Mouse (Mus musculus): ENCODE results near the gene P2rx4. TPM values are rescaled to one million over a fixed set of nuclear protein-coding genes. Genes with fewer than 3 reads are reported as not detected.

Gene P2rx4
- total RNA-seq, 2 experiments from 2014 or later, result 2.8 to 4.4 TPM

DNA sequence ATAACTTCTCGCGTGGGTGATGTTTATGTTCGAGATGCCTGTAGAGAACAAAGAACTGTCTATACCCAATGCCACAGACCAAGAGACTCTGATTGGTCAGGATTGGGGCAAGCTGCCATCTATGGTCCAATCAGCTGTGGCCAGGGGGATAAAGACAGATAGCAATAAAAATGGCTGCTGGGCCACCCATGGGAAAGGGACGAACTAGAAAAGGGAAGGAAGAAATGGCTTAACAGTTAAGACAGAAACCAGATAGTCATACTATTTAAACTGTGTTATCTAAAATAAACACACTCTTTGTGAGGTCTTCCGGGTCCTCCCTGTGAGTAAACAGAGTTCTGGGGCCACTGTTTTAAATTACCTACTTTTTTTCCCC lies 6.5 kb upstream of the P2rx4 start:
- DNase-seq, result no peak
- intact Hi-C loops (cut with DNase I), result no loop called here

DNA sequence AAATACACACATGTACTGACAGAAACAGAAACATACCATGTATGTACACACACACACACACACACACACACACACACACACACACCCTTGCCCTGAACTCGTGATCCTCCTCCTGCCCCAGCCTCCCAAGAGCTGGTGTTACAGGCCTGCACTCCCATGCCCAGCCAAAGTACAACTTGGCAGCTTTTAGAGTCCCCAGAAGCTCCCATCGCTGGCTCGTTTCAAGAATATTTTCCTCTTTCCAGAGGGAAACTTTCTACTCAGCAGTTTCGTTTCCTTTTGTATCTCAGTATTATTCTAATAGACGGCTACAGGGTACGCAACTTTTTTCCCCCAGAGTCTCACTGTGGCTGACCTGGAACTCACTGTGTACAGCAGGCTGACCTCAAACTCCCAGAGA lies 5.2 kb upstream of the P2rx4 start:
- DNase-seq, result no peak
- intact Hi-C loops (cut with DNase I), result no loop called here

DNA sequence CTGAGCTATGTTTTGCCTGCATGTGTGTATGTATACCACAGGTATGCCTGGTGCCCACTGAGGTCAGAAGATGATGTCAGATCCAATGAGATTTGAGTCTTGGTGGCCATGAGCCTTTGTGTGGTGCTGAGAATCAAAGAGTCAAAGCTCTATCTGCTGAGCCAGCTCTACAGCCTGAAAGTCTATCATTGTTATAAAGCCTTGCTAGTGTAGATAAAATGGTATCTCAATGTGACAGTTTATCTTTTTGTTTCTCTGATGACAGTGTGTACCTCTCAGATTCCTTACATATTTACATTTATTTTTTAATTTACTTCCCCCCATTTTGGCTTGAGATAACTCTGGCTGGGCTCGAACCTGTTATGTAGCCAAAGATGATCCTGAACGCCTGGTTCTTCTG lies 3.8 kb upstream of the P2rx4 start:
- no peak for DNase-seq
- intact Hi-C loops (cut with DNase I), result no loop called here

DNA sequence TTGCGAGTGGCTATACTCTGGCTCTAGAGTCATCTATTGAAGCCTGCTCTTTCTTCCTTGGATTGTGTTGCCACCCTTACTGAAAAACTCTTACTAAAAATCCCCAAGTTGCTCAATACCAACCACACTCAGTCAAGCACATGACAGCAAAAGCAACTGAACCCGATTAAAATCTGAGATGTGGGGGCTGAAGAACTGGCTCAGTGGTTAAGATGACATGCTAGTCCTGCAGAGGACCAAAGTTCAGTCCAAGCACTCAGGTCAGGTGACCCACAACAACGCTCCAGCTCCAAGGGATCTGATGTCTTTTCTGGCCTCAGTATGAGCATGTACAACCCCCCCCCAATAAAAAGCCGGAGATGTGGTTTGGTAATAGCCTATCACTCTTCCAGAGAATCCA lies 2.8 kb upstream of the P2rx4 start:
- intact Hi-C loops (cut with DNase I), result no loop called here
- no peak for DNase-seq

DNA sequence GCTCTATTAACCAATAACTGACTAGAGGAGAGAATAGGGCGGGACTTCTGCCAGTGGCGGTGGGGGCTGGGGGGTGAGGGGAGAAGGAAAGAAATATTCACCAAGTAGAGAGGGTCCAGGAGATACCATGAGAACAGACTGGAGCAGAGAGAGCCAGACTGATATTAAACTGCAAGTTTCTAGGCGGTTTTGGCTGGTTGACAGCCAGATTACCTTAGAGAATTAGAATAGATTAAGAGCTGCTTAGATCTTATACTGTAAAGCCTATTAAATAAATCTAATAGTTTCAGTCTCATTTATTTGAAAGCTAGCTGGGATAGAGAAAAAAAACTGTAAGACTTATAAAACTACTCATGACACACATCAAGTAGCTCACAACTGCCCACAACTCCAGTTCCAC lies 2.2 kb upstream of the P2rx4 start:
- intact Hi-C loops (cut with DNase I), result no loop called here
- no peak for DNase-seq

DNA sequence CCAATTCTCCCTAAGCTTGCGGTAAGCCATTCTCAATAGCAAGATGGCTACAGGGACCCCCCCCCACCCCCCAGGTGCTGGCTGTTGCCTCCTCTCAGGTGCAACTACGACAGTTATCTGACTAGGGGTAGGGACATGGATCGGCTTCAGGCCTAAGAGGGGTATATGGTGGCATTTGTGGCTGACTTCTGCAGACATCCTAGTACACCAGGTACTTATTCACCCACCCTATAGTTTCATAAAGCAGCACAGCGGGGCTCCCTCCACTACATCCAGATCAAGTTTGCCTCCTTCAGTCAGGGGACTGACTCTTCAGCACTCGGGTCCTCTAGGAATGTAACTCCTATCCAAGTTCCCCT lies 448 bp upstream of the P2rx4 start:
- DNase-seq, result no peak
- intact Hi-C loops (cut with DNase I), result no loop called here

DNA sequence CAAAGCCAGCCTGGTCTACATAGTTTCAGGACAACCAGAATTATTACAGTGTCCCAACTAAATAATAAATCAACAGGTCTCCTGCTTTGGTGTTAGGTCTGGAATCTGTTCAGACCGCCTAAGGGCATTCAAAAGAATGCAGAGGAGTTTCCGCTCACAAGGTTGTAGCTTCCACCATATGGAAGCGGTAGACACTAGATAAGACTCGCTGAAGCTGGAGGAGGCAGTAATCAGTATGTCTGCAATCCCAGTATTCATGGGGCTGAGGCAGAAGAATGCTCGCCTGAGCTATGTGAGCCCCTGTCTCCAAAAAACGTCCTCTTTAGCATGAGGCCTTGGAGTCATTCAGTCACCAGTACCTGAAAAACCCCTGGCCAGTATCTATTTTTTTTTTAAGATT lies 1.5 kb downstream of the P2rx4 start:
- intact Hi-C loops (cut with DNase I), result no loop called here
- DNase-seq, result no peak

DNA sequence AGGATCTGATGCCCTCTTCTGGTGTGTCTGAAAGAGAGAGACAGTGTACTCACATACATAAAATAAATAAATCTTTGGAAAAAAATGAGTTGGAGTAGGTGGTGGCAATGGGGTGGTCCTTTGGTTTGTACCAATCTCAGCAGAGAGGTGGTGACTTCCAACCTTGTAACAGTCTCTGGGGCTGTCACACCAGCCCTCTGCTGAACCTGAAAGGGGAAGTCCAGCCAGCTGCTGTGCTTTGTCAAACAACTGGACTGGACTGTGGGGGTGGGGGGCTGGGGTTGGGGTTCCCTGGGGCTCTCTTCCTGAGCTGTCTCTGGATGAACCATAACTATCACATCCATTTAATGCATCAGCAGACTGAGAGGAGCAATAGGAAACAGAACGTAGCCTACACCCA lies 8.4 kb downstream of the P2rx4 start:
- no peak for DNase-seq
- intact Hi-C loops (cut with DNase I), result no loop called here

DNA sequence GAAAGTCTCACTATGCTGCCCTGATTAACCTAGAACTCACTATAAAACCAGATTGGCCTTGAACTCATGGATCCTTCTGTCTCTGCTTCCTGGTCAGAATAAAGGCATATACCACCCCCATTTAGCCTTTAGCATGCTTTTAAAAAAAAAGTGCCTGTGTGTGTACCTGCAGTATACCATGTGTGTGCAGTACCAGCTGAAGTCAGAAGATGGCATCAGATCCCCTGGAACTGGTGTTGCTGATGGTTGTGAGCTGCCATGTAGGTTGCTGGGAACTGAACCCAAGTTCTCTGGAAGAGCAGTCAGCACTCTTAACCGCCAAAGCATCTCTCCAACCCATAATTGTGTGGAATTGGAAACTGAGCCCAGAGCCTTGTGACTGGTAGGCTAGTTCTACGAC lies 9.4 kb downstream of the P2rx4 start:
- intact Hi-C loops (cut with DNase I), result no loop called here
- no peak for DNase-seq

DNA sequence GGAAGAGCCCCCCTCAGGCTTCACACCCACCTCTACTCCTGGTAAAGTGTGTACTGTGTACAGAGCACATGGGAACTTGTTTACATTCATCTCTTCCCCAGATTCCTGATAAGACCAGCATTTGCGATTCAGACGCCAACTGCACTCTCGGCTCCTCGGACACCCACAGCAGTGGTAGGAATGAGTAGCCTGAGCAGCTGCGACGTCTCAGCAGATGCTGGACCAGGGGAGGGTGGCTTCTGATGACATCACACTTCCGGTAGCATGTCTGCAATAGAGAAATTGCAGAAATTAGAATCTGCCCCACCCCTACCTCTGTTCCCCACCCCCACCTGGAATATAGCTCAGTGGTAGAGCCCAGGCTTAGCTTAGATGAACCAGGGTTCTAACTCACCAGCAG lies 11.1 kb downstream of the P2rx4 start:
- intact Hi-C loops (cut with DNase I), result no loop called here
- DNase-seq, result no peak

DNA sequence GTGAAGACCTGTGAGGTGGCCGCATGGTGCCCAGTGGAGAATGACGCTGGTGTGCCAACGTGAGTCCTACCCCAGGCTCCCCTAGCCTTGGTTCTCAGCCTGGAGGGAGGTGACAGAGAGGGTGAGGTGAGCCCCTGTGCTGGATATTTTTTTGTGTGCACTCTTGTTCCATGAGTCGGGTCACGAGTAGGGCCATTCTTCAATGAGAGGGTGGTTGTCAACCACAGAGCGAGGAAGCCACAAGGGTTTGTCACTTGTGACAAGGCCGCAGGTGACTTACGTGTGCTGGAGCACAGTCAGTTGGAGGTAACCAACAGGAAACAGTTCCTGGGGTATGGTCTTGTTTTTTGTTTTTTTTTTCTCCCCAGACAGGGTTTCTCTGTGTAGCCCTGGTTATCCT lies 11.8 kb downstream of the P2rx4 start:
- no peak for DNase-seq
- intact Hi-C loops (cut with DNase I), result no loop called here

DNA sequence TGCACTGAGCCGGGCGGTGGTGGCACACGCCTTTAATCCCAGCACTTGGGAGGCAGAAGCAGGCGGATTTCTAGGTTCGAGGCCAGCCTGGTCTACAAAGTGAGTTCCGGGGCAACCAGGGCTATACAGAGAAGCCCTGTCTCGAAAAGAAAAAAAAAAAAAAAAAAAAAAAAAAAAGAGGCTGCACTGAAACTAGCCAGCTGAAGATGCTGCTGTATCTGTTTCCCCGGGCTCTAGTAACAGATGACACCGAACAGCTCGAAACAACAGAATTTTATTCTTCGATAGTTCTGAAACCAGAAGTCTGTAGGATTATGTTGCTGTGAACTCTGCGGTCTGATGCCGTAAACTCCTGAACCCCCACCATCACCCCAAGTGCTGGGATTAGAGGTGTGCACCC lies 18.1 kb downstream of the P2rx4 start:
- intact Hi-C loops (cut with DNase I), result loop anchor here (5.0 kb wide), 2 partner anchors 98 to 323 kb away; no protein-coding TSS in a partner anchor
- DNase-seq, result no peak

DNA sequence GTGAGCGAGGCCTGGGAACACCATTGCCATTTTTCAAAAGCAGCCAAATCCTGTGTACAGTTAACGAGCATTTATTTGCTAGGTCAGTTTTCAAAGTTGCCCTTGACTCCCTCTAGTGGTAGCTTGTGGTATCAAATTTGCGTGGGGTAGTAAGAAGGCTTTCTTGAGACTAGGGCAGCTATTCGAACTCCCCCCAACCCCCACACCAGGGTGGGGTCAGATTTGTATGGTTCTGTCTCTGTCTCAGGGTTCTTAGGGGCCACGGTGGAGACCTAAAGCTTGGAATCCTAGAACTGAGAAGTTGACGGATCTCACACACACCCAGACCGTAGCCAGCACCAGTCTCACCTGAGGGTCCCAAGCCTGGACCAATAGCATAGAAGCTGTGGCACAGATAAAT lies 18.7 kb downstream of the P2rx4 start:
- peak in 1 of 2 experiments; percentile 29 for DNase-seq
- intact Hi-C loops (cut with DNase I), result loop anchor here (5.0 kb wide), 2 partner anchors 99 to 324 kb away; no protein-coding TSS in a partner anchor

DNA sequence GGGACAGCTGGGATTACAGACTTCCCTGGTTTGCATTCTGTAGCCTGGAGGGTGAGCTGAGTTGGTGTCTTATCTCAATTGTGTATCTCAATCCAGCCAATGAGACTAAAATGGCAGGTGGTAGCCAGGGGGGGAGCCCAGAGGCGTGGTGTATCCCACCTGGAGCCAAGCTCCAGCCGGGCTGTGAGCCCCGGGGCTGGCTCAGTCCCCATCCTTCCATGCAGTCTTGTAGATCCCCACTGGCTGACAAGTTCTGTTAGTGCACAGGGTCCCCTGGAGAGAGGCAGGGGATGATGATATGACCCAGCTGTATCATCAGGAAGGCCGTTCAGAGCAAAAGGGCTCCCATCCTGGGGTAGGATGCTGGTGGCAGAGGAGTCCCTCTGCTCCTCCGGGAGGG lies 19.3 kb downstream of the P2rx4 start:
- DNase-seq, result no peak
- intact Hi-C loops (cut with DNase I), result loop anchor here (5.0 kb wide), 2 partner anchors 99 to 324 kb away; no protein-coding TSS in a partner anchor

DNA sequence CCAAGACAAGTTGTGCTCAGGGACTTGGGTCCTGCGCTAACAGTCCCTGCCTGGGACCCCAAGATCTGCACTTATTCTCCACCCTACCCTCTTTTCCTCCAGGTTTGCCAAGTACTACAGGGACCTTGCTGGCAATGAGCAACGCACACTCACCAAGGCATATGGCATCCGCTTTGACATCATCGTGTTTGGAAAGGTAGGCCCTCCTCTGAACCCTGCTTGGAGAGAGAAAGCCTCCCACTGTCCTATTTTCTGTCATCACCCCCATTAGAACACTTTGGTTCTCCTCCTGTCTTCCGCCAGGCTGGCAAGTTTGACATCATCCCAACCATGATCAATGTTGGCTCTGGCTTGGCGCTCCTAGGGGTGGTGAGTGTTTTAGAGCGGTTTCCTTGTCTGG lies 19.8 kb downstream of the P2rx4 start:
- intact Hi-C loops (cut with DNase I), result loop anchor here (5.0 kb wide), 2 partner anchors 100 to 325 kb away; no protein-coding TSS in a partner anchor
- no peak for DNase-seq

DNA sequence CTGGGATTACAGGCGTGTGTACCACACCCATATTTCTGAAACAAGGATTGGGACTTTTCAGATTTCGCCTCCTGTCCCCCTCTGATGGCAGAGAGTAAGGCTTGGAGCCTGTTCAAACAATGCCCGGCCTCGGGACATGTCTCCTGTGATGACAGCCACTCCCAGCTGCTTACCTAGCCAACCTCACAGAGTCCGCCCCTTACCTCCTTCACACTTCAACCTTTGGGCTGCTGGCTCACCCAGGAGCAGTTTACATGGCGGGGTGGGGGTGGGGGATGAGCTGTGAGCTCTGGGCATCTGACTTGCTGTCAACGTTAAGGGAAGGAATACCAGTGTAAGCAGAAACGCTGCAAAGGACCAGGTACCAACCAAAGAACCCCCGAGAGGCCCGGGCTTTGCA lies 23.4 kb downstream of the P2rx4 start:
- intact Hi-C loops (cut with DNase I), result loop anchor here (5.0 kb wide), 1 partner anchor 318 kb away; no protein-coding TSS in a partner anchor
- no peak for DNase-seq

DNA sequence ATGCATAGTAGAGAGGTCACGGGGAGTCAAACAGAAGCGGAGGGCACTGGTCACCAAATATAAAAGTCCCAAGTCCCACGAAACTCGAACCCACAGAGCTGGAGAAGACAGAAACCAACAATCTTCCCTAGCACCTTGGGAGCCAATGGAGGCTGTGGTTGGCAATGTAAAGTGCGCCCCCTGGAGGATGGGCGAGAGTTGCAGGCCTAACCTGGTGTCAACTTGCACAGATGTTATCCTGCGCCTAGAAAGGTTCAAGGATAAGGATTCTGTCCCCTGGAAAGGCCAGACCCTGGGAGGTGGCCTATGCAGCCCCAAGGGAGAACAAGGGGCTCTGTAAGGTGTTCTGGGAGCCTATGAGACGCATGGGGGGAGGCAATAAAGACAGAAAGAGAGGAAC lies 24.0 kb downstream of the P2rx4 start:
- intact Hi-C loops (cut with DNase I), result loop anchor here (5.0 kb wide), 1 partner anchor 319 kb away; no protein-coding TSS in a partner anchor

DNA sequence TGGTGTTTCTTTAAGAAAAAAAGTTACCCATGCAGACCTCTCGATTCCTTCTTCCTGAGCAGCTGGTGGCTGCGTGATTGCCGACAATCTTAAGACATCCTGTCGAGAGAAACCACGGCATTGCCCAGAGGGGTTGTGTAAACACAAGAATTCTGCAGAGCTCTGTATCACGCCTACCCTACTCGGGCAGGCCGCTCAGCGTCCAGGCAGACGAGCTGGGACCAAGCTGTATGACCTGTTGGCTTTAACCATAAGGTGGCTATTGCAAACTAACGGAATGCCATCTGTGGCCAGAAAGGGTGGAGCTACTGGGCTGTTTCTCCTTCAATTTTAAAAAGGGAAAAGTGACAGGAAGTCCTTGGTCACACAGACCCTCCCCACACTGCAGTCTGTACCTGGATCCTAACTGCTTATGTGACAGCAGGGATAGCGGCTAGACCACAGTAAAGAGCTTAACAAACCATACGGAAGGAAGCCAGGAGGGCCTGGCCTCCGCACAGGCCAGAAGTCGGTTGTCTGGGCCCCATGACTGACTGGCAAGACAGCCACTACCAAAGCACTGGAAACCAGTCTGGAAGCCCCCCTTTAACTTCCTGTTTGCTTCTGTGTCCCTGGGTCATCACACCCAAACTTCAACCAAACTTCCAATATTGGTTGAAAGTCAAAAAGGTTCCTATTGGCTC lies 24.8 kb downstream of the P2rx4 start:
- intact Hi-C loops (cut with DNase I), result loop anchor here (5.0 kb wide), 1 partner anchor 320 kb away; no protein-coding TSS in a partner anchor
- no peak for DNase-seq

More for the DNA sequence above, 24.0 kb downstream of the P2rx4 start:
- peak; percentile 52 to 62 for DNase-seq

DNA sequence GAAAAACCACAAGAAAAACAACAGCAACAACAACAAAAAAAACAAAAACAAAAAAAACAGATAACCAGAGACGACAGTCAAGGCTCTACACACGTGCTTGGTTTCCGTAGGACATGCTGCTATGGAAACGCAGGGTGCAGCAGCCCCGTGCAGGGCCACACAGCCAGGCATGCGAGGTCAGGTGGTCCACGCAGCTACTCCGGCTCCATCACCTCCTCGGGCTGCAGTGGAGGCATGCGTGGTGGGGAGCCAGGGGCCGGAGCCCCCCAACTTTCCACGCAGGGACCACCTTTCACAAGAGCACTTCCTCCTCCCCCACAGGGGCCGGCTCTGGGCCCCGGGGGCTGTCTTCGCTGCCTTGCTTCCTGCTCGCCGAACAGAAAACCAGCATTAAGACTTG lies 26.5 kb downstream of the P2rx4 start:
- DNase-seq, result no peak
- intact Hi-C loops (cut with DNase I), result loop anchor here (5.0 kb wide), 1 partner anchor 322 kb away; no protein-coding TSS in a partner anchor

DNA sequence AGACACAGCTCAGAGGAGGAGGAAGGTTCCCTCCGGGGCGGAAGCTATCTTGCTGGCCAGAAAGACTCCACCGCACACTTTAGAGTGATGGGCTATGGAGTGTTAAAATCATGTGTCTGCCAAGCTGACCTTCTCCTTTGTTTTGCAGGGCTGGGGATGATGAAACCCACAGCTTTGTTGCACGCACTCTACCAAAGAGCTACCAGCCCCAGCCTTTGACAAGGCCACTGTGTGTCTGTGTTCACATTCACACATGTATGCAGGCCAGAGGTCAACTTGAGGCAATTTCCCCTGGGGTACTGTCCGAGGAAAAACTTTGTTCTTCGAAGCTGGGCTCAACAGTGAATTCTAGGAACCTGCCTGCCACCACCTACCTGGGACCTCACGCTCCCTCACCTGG lies 28.5 kb downstream of the P2rx4 start:
- DNase-seq, result no peak
- intact Hi-C loops (cut with DNase I), result no loop called here

DNA sequence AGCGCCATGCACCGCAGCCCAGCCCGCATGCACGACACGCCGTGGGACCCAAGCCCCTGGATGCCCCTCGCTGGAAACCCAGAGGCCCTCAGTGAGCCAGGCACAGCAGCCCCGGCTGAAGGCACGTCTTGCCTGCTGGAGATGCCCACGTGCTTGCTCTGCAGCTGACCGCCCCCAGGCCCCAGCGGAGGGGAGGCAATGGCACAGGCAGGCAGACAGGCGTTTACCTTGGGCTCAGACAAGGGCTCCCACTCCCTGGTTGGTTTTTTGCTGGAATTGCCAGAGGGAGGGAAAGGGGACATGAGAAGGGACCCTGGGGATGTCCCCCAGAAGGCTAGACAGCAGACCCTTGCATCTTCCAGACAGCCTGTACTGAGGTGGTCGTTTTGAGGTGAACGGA lies 29.4 kb downstream of the P2rx4 start:
- intact Hi-C loops (cut with DNase I), result no loop called here

DNA sequence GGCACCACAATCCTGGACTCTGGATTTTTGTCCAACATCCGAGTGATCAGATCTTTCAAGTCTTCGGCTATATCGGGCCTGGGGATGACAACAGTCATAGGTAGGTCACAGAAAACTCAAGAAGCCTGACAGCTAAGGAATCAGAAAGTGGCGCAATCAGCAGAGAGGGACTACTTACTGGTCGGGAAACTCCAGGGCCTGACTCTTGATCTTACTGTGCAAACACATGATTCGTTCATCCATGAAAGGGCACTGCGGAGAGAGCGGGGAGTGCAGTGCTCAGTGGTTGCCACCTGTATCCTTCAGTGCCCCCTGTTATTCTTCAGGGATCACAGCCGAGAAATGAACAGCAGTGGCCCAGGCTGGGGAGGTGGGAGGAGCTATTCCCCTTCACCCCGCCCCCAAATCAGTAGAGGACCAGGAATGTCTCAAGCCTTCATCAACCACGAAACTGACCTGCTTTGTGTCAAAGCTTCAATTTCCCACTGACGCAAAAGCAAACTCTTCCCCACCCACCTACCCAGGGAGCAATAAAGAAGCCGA lies 36.6 kb downstream of the P2rx4 start:
- intact Hi-C loops (cut with DNase I), result no loop called here

More for the DNA sequence above, 29.4 kb downstream of the P2rx4 start:
- DNase-seq, result no peak

More for the DNA sequence above, 36.6 kb downstream of the P2rx4 start:
- no peak for DNase-seq
